13 mouse cellular contexts compared by ENCODE assay signal in genomic region chr11:78509148-78509547, GRCm38 (mm10). TPM values are rescaled to one million over a fixed set of nuclear protein-coding genes. Genes with fewer than 3 reads are reported as not detected.
A peak's percentile ranks its signal among the peaks of the same experiment; 100 is the strongest.
DNase-seq lines count a peak whose midpoint lies in the region; ATAC-seq and TF ChIP-seq lines count a peak whose summit lies in the region.
"Had no signal": no experiment of that assay in that cellular context is flagged by ENCODE, and none has a peak within 500 bp of the region (broad histone marks: within the 10 kb centered on the region; RNA-seq: fewer than 3 reads in every experiment).

No protein-coding gene starts in this region.

- H3K9me3 ChIP-seq in forebrain, postnatal 0 days (ENCODE audit: low read length) = no peaks in the 10 kb centered on the region
- H3K9me3 ChIP-seq in forebrain, embryonic 10.5 days = no peaks in the 10 kb centered on the region
- no peaks in the 10 kb centered on the region for H3K9me3 ChIP-seq in lung, embryonic 14.5 days (ENCODE audit: low read depth, low read length)
- H3K9me3 ChIP-seq: forebrain, embryonic 12.5 days; limb, embryonic 13.5 days had no signal

- peaks cover 36% of the 10 kb centered on the region for H3K36me3 ChIP-seq in forebrain, postnatal 0 days (ENCODE audit: insufficient read depth)
- peaks cover 60% of the 10 kb centered on the region for H3K36me3 ChIP-seq in forebrain, embryonic 10.5 days (replicated peaks)
- H3K36me3 ChIP-seq in lung, embryonic 14.5 days (ENCODE audit: insufficient read depth) = peaks cover 39% of the 10 kb centered on the region

- H3K4me1 ChIP-seq in forebrain, postnatal 0 days (ENCODE audit: insufficient read depth) = peaks cover 14% of the 10 kb centered on the region; the same call in 1 of the 2 replicates
- H3K4me1 ChIP-seq in forebrain, embryonic 10.5 days = peaks cover 21% of the 10 kb centered on the region
- 0 out of 2 replicates have a peak, but pooled peaks cover 10% of the 10 kb centered on the region for H3K4me1 ChIP-seq in lung, embryonic 14.5 days (ENCODE audit: insufficient read depth)

- no peak overlapping the region for H3K9ac ChIP-seq in forebrain, postnatal 0 days
- H3K9ac ChIP-seq in lung, embryonic 14.5 days = no peak overlapping the region
- H3K9ac ChIP-seq: forebrain, embryonic 12.5 days; limb, embryonic 13.5 days had no signal

- peak; percentile 40 for DNase-seq in forebrain, postnatal 0 days
- no peak for DNase-seq in forebrain, embryonic 10.5 days (ENCODE audit: extremely low spot score, low spot score)
- DNase-seq in lung, embryonic 14.5 days = peak; percentile 43
- DNase-seq in lung, postnatal 25 days (ENCODE audit: low spot score) = no peak
- DNase-seq in MN1 (ENCODE audit: low spot score) = peak; percentile 35
- peak; percentile 41 for DNase-seq in retina, embryonic 14.5 days (ENCODE audit: low spot score)
- DNase-seq in neural tube, embryonic 10.5 days (ENCODE audit: extremely low spot score, low spot score) = no peak
- no peak for DNase-seq in spleen, postnatal 14 days (ENCODE audit: low spot score in 2 of 2)
- DNase-seq: cerebellum, adult 11-12 months; kidney, postnatal 14 days had no signal

- no peaks in the 10 kb centered on the region for H3K27me3 ChIP-seq in forebrain, postnatal 0 days (ENCODE audit: insufficient read depth, low read length)
- no peaks in the 10 kb centered on the region for H3K27me3 ChIP-seq in forebrain, embryonic 10.5 days (ENCODE audit: poor library complexity, severe bottlenecking)
- no peaks in the 10 kb centered on the region for H3K27me3 ChIP-seq in lung, embryonic 14.5 days (ENCODE audit: insufficient read depth, low read length)
- H3K27me3 ChIP-seq: forebrain, embryonic 12.5 days; limb, embryonic 13.5 days had no signal

- H3K4me2 ChIP-seq in forebrain, postnatal 0 days (ENCODE audit: low read depth) = no peak overlapping the region
- H3K4me2 ChIP-seq in lung, embryonic 14.5 days = no peak overlapping the region
- H3K4me2 ChIP-seq: forebrain, embryonic 12.5 days; limb, embryonic 13.5 days had no signal

- no peak overlapping the region for H3K4me3 ChIP-seq in forebrain, postnatal 0 days (ENCODE audit: low read depth, low read length)
- H3K4me3 ChIP-seq in forebrain, embryonic 10.5 days = no peak overlapping the region
- no peak overlapping the region for H3K4me3 ChIP-seq in lung, embryonic 14.5 days (ENCODE audit: low read depth, low read length)
- H3K4me3 ChIP-seq: forebrain, embryonic 12.5 days; limb, embryonic 13.5 days had no signal

- WGBS in forebrain, postnatal 0 days = 83% methylated on average over 5 of the region's 5 CpGs
- WGBS in forebrain, embryonic 10.5 days = 75% methylated on average over 5 of the region's 5 CpGs
- 81% methylated on average over 5 of the region's 5 CpGs for WGBS in lung, embryonic 14.5 days

- no peak overlapping the region for H3K27ac ChIP-seq in forebrain, postnatal 0 days (ENCODE audit: low read depth, low read length)
- no peak overlapping the region for H3K27ac ChIP-seq in forebrain, embryonic 10.5 days
- no peak overlapping the region for H3K27ac ChIP-seq in lung, embryonic 14.5 days (ENCODE audit: low read depth)
- H3K27ac ChIP-seq: forebrain, embryonic 12.5 days; limb, embryonic 13.5 days had no signal

- TF ChIP-seq CTCF in forebrain, postnatal 0 days (IDR thresholded peaks at IDR 0.05; ENCODE audit: low read depth) = peak; percentile 59
- TF ChIP-seq CTCF in lung, embryonic 14.5 days (IDR thresholded peaks at IDR 0.05; ENCODE audit: low read depth) = peak; percentile 56

- ATAC-seq in forebrain, postnatal 0 days = no peak
- no peak for ATAC-seq in lung, embryonic 14.5 days (ENCODE audit: insufficient read depth)

RNA-seq across cellular contexts. Expression of gene Tmem199, which starts 2.8 kb away (rescaled TPM):
- 64.8 and 73.2 TPM in 2 replicates for total RNA-seq in forebrain, postnatal 0 days (2014; rRNA removed)
- polyA plus RNA-seq in forebrain, postnatal 0 days (2015; fragmentation: Nextera tagmentation; extraction: Ambion mirVana) = 84.2 and 86.0 TPM in 2 replicates
- polyA plus RNA-seq in forebrain, embryonic 10.5 days (2016; fragmentation: Nextera tagmentation; extraction: Ambion mirVana) = 76.7 and 78.5 TPM in 2 replicates
- polyA plus RNA-seq in lung, embryonic 14.5 days (2014; fragmentation: Nextera tagmentation; extraction: Ambion mirVana) = 47.0 and 53.3 TPM in 2 replicates

RNA-seq across cellular contexts. Expression of gene Poldip2, which starts 2.8 kb away (rescaled TPM):
- 139 and 157 TPM in 2 replicates for total RNA-seq in forebrain, postnatal 0 days (2014; rRNA removed)
- 165 and 175 TPM in 2 replicates for polyA plus RNA-seq in forebrain, postnatal 0 days (2015; fragmentation: Nextera tagmentation; extraction: Ambion mirVana)
- 144 and 148 TPM in 2 replicates for polyA plus RNA-seq in forebrain, embryonic 10.5 days (2016; fragmentation: Nextera tagmentation; extraction: Ambion mirVana)
- polyA plus RNA-seq in lung, embryonic 14.5 days (2014; fragmentation: Nextera tagmentation; extraction: Ambion mirVana) = 148 and 153 TPM in 2 replicates

RNA-seq across cellular contexts. Expression of gene Sebox, which starts 5.9 kb away (rescaled TPM):
- total RNA-seq in forebrain, postnatal 0 days (2014; rRNA removed) = 0.14 and 0.15 TPM in 2 replicates
- polyA plus RNA-seq in forebrain, postnatal 0 days (2015; fragmentation: Nextera tagmentation; extraction: Ambion mirVana) = 0.35 TPM in 1 of 2 replicates, not detected in the other
- polyA plus RNA-seq in forebrain, embryonic 10.5 days (2016; fragmentation: Nextera tagmentation; extraction: Ambion mirVana) = not detected in 2 replicates
- polyA plus RNA-seq in lung, embryonic 14.5 days (2014; fragmentation: Nextera tagmentation; extraction: Ambion mirVana) = not detected in 2 replicates
- polyA plus RNA-seq: forebrain, embryonic 12.5 days; heart, embryonic 16.5 days; limb, embryonic 13.5 days had no signal

RNA-seq across cellular contexts. Expression of gene Vtn, which starts 10.3 kb away (rescaled TPM):
- total RNA-seq in forebrain, postnatal 0 days (2014; rRNA removed) = 82.8 and 94.4 TPM in 2 replicates
- 111 and 129 TPM in 2 replicates for polyA plus RNA-seq in forebrain, postnatal 0 days (2015; fragmentation: Nextera tagmentation; extraction: Ambion mirVana)
- polyA plus RNA-seq in forebrain, embryonic 10.5 days (2016; fragmentation: Nextera tagmentation; extraction: Ambion mirVana) = 23.7 and 25.0 TPM in 2 replicates
- polyA plus RNA-seq in lung, embryonic 14.5 days (2014; fragmentation: Nextera tagmentation; extraction: Ambion mirVana) = 0.20 and 0.50 TPM in 2 replicates

RNA-seq across cellular contexts. Expression of gene Sarm1, which starts 11.6 kb away (rescaled TPM):
- total RNA-seq in forebrain, postnatal 0 days (2014; rRNA removed) = 47.5 and 48.3 TPM in 2 replicates
- polyA plus RNA-seq in forebrain, postnatal 0 days (2015; fragmentation: Nextera tagmentation; extraction: Ambion mirVana) = 32.7 and 34.7 TPM in 2 replicates
- 9.4 and 9.8 TPM in 2 replicates for polyA plus RNA-seq in forebrain, embryonic 10.5 days (2016; fragmentation: Nextera tagmentation; extraction: Ambion mirVana)
- 1.2 and 1.4 TPM in 2 replicates for polyA plus RNA-seq in lung, embryonic 14.5 days (2014; fragmentation: Nextera tagmentation; extraction: Ambion mirVana)

Comparison
In these comparisons a context has a peak if more than half of its experiments do, and no peak if none do; other contexts are left out.
1. DNase-seq: peak in forebrain, postnatal 0 days (single experiment), lung, embryonic 14.5 days (single experiment), MN1 (single experiment) and retina, embryonic 14.5 days (single experiment); none in forebrain, embryonic 10.5 days (single experiment), lung, postnatal 25 days (single experiment), neural tube, embryonic 10.5 days (single experiment) and spleen, postnatal 14 days (0 of 2).